Mouse (Mus musculus): Measurements from ENCODE around the gene Esrrg. TPM values are rescaled to one million over a fixed set of nuclear protein-coding genes. Genes with fewer than 3 reads are reported as not detected.
A peak's percentile ranks its signal among the peaks of the same experiment; 100 is the strongest.

Gene Esrrg
- polyA plus RNA-seq, 1 experiment from 2014 or later, result 1.8 TPM

- peak; percentile 68; the same call in 1 of the 2 replicates for ATAC-seq (ENCODE audit: insufficient read depth)
- TF ChIP-seq CTCF (IDR thresholded peaks at IDR 0.05; ENCODE audit: low read depth), result peak; percentile 30
These were observed 499.4 kb downstream of the Esrrg start for GRCm38 (mm10) chr1:188107946-188108345.

GRCm38 (mm10) chr1:188111552-188111951, 503.0 kb downstream of the Esrrg start:
- Histone ChIP-seq H3K4me3 (ENCODE audit: low read depth, low read length) (no peak overlapping the region), H3K9me3 (ENCODE audit: low read depth, low read length) (no peaks in the 10 kb centered on the region), H3K36me3 (ENCODE audit: insufficient read depth) (no peaks in the 10 kb centered on the region), H3K4me2 (no peak overlapping the region), H3K27ac (ENCODE audit: low read depth) (no peak overlapping the region), H3K9ac (no peak overlapping the region), H3K27me3 (ENCODE audit: insufficient read depth, low read length) (no peaks in the 10 kb centered on the region), H3K4me1 (ENCODE audit: insufficient read depth) (no peaks in the 10 kb centered on the region)
- ATAC-seq (ENCODE audit: insufficient read depth) (no peak), DNase-seq (no peak)
- no peak for TF ChIP-seq CTCF (IDR thresholded peaks at IDR 0.05; ENCODE audit: low read depth)
- 44% methylated on average over 3 of the region's 3 CpGs for WGBS

More at GRCm38 (mm10) chr1:188107946-188108345, 499.4 kb downstream of the Esrrg start:
- no peaks in the 10 kb centered on the region for H3K27me3 ChIP-seq (ENCODE audit: insufficient read depth, low read length)
- no peaks in the 10 kb centered on the region for H3K9me3 ChIP-seq (ENCODE audit: low read depth, low read length)
- no peaks in the 10 kb centered on the region for H3K36me3 ChIP-seq (ENCODE audit: insufficient read depth)
- DNase-seq, result peak; percentile 49
- H3K4me1 ChIP-seq (ENCODE audit: insufficient read depth), result peaks cover 3% of the 10 kb centered on the region; the same call in 1 of the 2 replicates
- no peak overlapping the region for H3K4me2 ChIP-seq
- WGBS, result 22% methylated on average over 6 of the region's 6 CpGs
- no peak overlapping the region for H3K4me3 ChIP-seq (ENCODE audit: low read depth, low read length)
- H3K9ac ChIP-seq, result no peak overlapping the region
- H3K27ac ChIP-seq (ENCODE audit: low read depth), result peak overlapping the region; percentile 6; the same call in 1 of the 2 replicates

- H3K4me3 ChIP-seq (ENCODE audit: low read depth, low read length), result no peak overlapping the region
- ATAC-seq (ENCODE audit: insufficient read depth), result no peak
- 0 out of 2 replicates have a peak, but pooled peaks cover 3% of the 10 kb centered on the region for H3K4me1 ChIP-seq (ENCODE audit: insufficient read depth)
- no peak for TF ChIP-seq CTCF (IDR thresholded peaks at IDR 0.05; ENCODE audit: low read depth)
- no peaks in the 10 kb centered on the region for H3K36me3 ChIP-seq (ENCODE audit: insufficient read depth)
- no peak overlapping the region for H3K9ac ChIP-seq
- H3K9me3 ChIP-seq (ENCODE audit: low read depth, low read length), result no peaks in the 10 kb centered on the region
- WGBS, result 59% methylated on average over 3 of the region's 3 CpGs
- H3K27me3 ChIP-seq (ENCODE audit: insufficient read depth, low read length), result no peaks in the 10 kb centered on the region
- H3K27ac ChIP-seq (ENCODE audit: low read depth), result no peak overlapping the region
- DNase-seq, result no peak
- no peak overlapping the region for H3K4me2 ChIP-seq
These were observed 504.6 kb downstream of the Esrrg start for GRCm38 (mm10) chr1:188113240-188113639.

GRCm38 (mm10) chr1:188118125-188118524, 509.5 kb downstream of the Esrrg start:
- WGBS, result 16% methylated on average over 3 of the region's 3 CpGs
- peak overlapping the region; percentile 68 for H3K27ac ChIP-seq (ENCODE audit: low read depth)
- H3K4me1 ChIP-seq (ENCODE audit: insufficient read depth), result 0 out of 2 replicates have a peak, but pooled peaks cover 3% of the 10 kb centered on the region
- TF ChIP-seq CTCF (IDR thresholded peaks at IDR 0.05; ENCODE audit: low read depth), result no peak
- no peak overlapping the region for H3K4me3 ChIP-seq (ENCODE audit: low read depth, low read length)
- DNase-seq (peak; percentile 97), ATAC-seq (ENCODE audit: insufficient read depth) (peak; percentile 98)
- H3K9ac ChIP-seq, result no peak overlapping the region
- H3K36me3 ChIP-seq (ENCODE audit: insufficient read depth), result no peaks in the 10 kb centered on the region
- no peaks in the 10 kb centered on the region for H3K27me3 ChIP-seq (ENCODE audit: insufficient read depth, low read length)
- no peaks in the 10 kb centered on the region for H3K9me3 ChIP-seq (ENCODE audit: low read depth, low read length)
- no peak overlapping the region for H3K4me2 ChIP-seq

DNA sequence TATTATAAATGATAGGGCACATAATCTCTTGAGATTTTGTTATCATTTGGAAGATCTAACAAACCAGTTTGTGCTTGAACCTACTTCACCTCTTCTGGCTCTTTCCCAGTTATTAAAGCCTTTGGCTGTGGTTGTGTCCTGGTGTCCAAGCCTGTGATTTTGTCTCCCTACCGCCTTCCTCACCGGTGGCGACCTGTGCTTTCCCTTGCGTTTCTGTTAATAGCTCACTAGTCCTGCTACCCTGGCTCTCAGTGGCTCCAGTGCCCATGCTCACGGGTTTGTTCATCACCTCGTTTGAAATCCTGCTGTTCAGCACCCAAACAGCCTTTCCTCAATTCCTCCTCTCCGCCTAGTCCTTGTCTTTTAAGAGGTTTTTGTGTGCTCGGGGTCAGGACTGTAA, 511.2 kb downstream of the Esrrg start:
- WGBS, result 76% methylated on average over 8 of the region's 8 CpGs
- H3K9me3 ChIP-seq (ENCODE audit: low read depth, low read length), result no peaks in the 10 kb centered on the region
- H3K27me3 ChIP-seq (ENCODE audit: insufficient read depth, low read length), result no peaks in the 10 kb centered on the region
- no peak overlapping the region for H3K27ac ChIP-seq (ENCODE audit: low read depth)
- no peak overlapping the region for H3K4me3 ChIP-seq (ENCODE audit: low read depth, low read length)
- no peak overlapping the region for H3K9ac ChIP-seq
- DNase-seq (no peak), ATAC-seq (ENCODE audit: insufficient read depth) (no peak)
- no peak overlapping the region for H3K4me2 ChIP-seq
- H3K4me1 ChIP-seq (ENCODE audit: insufficient read depth), result 0 out of 2 replicates have a peak, but pooled peaks cover 3% of the 10 kb centered on the region
- H3K36me3 ChIP-seq (ENCODE audit: insufficient read depth), result no peaks in the 10 kb centered on the region
- no peak for TF ChIP-seq CTCF (IDR thresholded peaks at IDR 0.05; ENCODE audit: low read depth)

DNA sequence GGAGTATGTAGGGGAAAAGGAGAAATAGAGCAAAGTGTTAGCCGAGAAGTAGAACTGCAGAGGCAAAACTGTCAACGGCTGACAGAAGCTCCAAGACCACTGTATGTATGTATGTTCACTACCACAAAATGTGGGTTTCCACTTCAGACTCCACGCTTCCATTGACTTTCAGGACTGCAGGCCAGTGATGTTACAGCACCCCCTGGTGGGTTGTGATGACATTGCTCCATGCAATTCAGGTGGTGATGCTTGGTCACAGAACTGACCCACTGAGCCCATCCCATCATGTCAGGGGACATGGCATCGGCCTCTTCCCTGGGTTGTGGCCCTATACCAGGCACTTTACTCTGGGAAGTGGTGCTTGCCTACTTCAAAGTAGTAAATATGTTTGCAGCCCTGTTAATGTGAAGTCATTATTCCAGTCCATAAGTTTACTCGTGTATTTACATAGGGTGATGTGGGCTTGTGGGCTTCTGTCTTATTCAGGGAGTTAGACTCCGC, 517.0 kb downstream of the Esrrg start:
- peak; percentile 56 for TF ChIP-seq CTCF (IDR thresholded peaks at IDR 0.05; ENCODE audit: low read depth)
- Histone ChIP-seq H3K27ac (ENCODE audit: low read depth) (no peak overlapping the region), H3K4me1 (ENCODE audit: insufficient read depth) (no peaks in the 10 kb centered on the region), H3K27me3 (ENCODE audit: insufficient read depth, low read length) (no peaks in the 10 kb centered on the region), H3K9me3 (ENCODE audit: low read depth, low read length) (no peaks in the 10 kb centered on the region), H3K4me2 (no peak overlapping the region), H3K4me3 (ENCODE audit: low read depth, low read length) (no peak overlapping the region), H3K9ac (no peak overlapping the region), H3K36me3 (ENCODE audit: insufficient read depth) (no peaks in the 10 kb centered on the region)
- WGBS, result 90% methylated on average over 6 of the region's 6 CpGs
- ATAC-seq (ENCODE audit: insufficient read depth), result no peak
- no peak for DNase-seq

DNA sequence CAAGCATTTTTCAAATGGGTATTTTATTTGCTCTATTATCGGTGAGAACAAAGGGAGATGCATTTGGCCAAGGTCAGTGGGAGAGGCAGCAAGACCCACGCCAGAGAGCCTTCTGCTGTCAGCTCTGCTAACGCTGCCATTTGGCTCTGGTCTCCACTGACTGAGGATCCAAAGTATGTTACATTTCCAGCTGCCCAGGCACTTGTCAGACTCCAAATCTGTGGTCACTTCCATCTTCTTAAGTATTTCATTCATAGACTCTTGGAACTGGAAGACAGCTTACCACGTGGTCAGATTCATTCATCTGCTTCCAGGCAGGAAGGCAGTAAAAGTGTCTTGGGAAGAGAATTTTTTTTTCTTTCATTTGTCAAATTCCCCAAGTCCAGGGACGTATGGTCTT, 527.5 kb downstream of the Esrrg start:
- peak; percentile 74 for DNase-seq
- 37% methylated on average over 5 of the region's 5 CpGs for WGBS
- no peak for TF ChIP-seq CTCF (IDR thresholded peaks at IDR 0.05; ENCODE audit: low read depth)
- Histone ChIP-seq H3K9me3 (ENCODE audit: low read depth, low read length) (no peaks in the 10 kb centered on the region), H3K27ac (ENCODE audit: low read depth) (no peak overlapping the region), H3K9ac (no peak overlapping the region), H3K27me3 (ENCODE audit: insufficient read depth, low read length) (no peaks in the 10 kb centered on the region), H3K4me2 (no peak overlapping the region), H3K4me3 (ENCODE audit: low read depth, low read length) (no peak overlapping the region), H3K36me3 (ENCODE audit: insufficient read depth) (no peaks in the 10 kb centered on the region), H3K4me1 (ENCODE audit: insufficient read depth) (no peaks in the 10 kb centered on the region)
- peak; percentile 71; the same call in 1 of the 2 replicates for ATAC-seq (ENCODE audit: insufficient read depth)
